Mouse (Mus musculus) effector memory CD4-positive, alpha-beta T cell, adult 5 months (primary cell): Measurements from ENCODE around the gene Sorcs3. TPM values are rescaled to one million over a fixed set of nuclear protein-coding genes. Genes with fewer than 3 reads are reported as not detected.

Experiments
- polyA plus RNA-seq: library from polyadenylated mRNA; unstranded; fragments of 100-300 nt; shearing (Covaris generic); gene quantifications from one replicate; pipeline ENCODE4 v1.2.1, GENCODE M21; 2017

Sorcs3 gene
- not detected for polyA plus RNA-seq

GRCm38 (mm10) chr19:48205929-48206814 lies at the start of gene Sorcs3:
TSS of gene Sorcs3 (plus strand) at chr19:48206025.

